Mouse (Mus musculus) lung, postnatal 14 days (tissue): ENCODE measurements around the gene Ppp1ca.

Experiments used
- DNase-seq: peaks from one replicate; pipeline ENCODE4 v3.0.0; 2021

The Ppp1ca gene

DNA sequence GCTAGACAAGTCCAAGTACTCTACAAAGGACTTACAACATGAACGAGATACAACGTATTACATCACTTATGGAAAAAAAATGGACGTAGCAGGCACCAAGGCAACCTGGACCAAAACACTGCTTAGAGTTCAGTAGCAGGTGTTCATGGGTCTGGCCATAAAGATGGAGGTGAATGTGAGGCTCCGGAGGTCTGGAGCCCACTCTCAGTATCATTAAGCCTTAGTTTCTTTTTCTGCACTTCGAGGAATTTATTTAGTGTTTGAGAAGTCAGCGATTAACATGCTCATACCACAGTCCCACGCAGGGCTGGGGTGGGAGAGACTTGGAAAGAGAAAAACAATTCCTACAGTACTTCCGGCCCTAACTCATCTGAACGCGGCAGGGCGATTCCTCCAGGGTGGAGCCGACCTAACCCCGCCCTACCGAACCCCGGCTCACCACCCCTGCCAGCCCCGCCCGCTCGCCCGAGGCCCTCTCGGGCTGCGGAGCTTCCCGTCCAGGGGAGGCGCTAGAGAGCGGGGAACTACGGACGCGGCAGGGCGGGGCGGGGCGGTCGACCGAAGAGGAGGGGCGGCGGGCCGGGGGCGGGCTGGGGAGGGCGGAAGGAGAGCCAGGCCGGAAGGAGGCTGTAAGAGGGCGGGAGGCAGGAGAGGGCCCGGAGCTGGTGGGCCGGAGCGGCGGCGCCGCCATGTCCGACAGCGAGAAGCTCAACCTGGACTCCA, at the start of gene Ppp1ca:
Ppp1ca (plus strand) TSS at position 538 of the 723 bp plus-strand sequence.
- DNase-seq, result peak; percentile 99

DNA sequence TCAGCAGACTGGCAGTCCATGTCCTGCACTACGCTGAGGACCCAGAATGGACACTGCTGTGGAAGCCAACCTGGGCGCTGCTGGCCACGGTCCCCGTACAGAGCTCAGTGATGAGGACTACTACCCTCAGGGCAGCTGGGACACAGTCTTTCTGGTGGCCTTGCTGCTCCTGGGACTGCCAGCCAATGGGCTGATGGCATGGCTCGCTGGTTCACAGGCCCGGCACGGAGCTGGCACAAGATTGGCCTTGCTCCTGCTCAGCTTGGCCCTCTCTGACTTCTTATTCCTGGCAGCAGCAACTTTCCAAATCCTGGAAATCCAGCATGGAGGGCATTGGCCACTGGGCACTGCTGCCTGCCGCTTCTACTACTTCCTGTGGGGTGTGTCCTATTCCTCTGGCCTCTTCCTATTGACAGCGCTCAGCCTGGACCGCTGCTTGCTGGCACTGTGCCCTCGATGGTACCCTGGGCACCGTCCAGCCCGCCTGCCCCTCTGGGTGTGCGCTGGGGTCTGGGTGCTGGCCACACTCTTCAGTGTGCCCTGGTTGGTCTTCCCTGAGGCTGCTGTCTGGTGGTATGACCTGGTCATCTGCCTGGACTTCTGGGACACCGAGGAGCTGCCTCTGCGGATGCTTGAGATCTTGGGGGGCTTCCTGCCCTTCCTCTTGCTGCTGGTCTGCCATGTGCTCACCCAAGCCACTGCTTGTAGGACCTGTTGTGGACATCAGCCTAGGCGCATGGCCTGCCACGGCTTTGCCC, 49.3 kb upstream of the Ppp1ca start:
- DNase-seq, result no peak

DNA sequence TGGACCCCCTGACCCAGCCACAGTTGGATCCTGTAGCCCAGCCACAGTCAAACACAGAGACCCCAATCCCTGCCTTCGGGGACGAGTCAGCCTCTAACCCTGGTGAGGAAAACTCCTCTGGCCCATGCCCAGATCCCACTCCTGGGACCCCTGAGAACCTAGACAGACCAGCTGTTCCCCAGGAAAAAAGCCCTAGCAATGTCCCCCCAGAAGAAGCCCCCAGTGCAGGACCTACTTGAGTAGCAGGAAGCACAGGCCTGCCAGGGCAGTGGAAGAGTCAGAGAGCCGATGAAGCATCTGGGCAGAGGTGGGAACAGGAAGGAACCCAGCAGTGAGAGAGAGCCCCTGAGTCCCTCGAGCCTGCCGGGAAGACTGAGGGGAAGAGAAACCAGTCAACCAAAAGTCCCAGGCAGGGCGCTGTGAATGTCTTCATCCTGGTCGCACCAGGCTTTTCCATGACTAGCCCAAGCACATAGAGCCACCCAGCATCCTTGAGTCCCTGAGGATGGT, 48.1 kb upstream of the Ppp1ca start, which contains the start of gene Cabp4:
Cabp4 (minus strand) TSS at position 275 of the 510 bp plus-strand sequence.
- DNase-seq, result no peak

DNA sequence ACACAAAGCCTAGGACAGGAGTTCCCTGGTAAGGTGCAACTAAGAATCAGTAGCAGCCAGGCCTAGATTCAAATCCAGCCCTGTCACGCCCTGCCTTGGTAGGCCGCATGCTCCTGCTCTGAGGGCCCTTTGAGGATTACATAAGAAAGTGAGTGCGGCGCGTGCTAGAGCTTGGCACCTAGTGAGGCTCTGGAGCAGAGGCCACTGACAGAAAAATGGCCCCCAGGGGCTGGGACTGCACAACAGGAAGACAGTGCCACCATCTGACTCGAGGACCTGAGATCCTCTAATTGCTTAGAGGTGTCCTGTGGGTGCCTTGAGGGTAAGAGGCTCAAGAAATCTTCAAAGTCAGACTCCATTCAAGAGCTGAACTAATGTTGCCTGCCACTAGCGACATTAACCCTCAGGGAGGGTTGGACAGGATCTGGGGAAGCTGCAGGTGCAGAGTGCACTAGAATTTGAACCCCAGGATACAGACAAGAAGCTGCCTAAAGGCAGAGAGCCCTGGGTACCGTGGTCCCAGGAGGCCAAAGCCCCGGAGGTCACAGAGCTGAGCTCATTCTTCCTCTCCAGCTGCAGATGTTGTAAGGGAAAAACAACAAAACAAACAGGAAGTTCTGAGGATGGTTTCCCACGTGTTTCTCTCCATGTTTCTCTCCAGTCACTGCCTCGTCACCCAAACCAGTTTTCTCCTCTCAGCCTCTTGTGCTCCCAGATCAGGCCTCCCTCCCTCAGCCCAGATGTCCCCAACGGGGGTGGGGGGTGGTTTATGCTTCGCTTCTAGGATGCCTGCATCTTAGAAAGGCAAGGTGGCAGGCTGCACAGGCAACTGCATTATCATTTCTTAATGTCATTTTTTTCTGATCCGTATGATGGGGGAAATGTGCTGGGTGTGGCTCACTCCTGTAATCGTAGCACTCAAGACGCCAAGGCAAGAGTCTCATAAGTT, 47.0 kb upstream of the Ppp1ca start:
- DNase-seq, result no peak

DNA sequence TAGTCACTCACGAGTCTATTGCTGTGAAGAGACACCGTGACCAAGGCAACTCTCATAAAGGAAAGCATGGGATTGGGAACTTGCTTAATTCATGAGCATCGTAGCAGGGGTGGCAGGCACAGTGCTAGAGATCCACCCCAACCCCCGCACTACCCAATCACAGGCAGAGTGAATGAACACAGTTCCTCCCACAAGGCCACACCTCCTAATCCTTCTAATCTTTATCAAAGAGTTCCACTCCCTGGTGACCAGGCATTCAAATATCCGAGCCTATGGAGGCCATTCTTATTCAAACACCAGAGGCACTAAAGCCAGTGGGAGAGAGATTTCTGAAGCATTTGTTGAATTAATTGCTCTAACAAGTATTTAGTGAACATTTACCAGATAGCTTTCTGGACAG, 45.9 kb upstream of the Ppp1ca start:
- DNase-seq, result no peak

DNA sequence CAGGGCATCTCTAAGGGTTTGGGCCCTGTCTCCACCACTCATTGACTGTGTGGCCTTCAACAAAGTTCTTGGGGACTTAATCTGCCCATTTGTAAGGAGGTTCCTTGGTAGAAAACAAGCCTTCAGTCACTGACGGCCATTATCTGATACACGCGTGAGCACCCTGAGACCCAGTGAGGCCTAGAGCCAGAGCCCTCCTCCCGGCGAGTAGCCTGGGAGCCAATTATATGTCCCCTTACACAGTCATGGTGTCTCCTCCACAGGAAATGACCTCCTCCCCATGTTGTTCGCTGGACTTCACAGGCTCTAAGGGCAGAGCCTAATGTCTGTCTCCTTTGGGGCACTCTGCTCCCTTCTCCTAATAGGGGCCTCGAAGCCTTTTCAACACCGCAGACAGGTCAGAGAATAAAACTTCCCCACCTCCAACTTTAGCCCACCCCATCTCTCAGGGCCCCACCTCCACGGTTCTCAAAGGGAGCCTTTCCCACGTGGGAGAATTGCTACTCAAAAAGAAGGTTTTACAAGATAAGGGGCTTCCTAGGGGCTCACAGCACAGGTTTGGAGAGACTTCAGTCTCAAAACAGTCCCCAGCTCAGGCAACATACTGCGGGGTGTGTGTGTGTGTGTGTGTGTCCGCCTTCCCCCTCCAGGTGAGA, 45.4 kb upstream of the Ppp1ca start:
- no peak for DNase-seq

DNA sequence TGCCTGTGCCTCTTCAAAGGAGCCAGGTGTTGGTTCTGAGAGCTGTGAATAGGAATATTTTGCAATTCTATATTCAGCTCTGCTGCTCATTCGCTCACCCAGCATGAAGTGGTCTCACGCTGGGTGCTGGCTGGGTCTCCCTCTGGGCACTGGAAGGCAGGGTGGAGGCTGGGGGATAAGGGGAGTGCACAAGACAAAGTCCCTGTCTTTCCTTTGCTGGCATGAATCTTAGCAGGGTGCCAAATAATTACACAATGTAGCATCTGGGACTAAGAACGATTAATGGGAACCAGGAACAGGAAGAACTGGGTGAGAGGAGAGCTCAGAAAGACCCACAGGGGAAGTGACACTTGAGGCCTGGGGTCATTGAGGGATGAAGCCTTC, 44.9 kb upstream of the Ppp1ca start:
- DNase-seq, result no peak

DNA sequence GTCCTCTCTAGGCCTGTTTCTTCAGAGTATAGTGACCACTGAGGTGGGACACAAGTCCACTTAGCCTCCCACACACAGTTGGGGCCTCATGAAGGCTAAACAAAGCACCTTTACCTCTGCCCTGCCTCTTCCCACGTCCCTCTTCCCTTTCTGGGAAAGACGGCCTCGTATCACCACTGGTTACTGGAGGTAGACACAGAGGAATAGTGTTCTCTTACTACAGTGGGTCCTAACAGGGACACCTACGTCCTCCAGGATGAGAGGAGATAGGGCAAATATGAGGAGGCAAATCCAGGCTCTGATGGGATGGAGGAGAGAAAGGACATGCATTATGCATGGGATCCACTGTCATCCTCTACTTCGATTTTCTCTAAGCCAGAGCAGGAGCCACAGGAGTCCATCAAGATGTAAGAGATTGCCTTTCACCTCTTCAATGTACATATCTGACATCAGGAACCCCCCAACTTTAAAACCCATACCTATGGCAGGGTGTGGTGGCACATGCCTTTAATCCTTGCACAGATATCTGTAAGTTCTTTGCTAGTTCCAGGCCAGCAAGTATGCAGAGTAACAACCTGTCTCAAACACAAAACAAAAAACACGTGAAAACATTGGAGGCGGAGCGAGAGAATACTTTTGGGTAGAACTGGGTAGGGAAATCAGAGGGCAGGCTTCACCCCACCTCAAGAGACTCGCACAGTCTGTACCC, 43.9 kb upstream of the Ppp1ca start:
- DNase-seq, result no peak

DNA sequence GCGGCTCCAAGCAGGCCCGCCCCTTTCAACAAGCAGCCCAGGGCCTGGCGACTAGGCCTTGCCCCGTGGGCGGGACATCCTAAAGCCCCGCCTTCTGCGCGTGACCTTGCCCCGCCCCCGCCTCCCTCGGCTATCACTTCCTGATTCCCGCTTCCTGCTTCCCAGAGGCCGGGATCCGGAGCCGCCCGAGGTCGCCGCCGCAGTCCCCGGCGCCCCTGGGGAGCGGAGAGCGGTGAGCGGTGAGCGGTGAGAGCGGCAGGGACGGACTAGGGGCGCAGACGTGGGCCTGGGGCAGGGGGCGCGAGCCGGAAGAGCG, 43.4 kb upstream of the Ppp1ca start, which contains the start of gene Coro1b:
Coro1b (plus strand) TSS at position 129 of the 316 bp plus-strand sequence.
- peak; percentile 98 for DNase-seq

DNA sequence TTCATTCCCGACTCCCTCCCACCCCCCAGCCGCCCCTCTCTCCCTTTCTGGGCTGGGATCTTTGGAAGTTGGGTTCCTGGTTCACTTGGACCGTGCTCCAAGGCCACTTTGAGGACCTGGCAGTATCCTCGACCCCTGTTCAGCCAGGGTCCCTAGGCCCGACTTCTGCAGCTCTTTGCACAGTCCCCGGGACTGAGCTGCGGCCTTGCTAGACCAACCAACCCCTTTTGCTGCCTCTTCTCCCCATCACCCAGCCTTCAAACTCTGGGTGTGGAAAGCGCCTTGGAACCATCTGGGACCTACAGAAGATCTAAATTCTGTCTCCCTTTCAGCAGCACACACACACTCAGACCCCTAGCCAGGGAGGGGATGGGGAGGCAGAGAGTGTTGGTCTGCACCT, 43.0 kb upstream of the Ppp1ca start:
- no peak for DNase-seq

DNA sequence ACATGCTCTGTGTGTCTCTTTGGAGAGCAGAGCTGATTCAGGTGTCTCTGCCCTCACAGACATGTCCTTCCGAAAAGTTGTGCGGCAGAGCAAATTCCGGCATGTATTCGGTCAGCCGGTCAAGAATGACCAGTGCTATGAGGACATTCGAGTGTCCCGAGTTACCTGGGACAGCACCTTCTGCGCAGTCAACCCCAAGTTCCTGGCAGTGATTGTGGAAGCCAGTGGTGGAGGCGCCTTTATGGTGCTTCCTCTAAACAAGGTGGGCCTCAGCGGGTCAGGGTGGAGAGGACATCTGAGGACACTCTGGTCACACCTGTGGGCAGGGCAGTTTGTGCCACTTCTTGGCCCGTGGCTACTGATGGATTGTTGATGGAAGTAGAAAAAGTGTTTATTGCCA, 42.6 kb upstream of the Ppp1ca start:
- no peak for DNase-seq

DNA sequence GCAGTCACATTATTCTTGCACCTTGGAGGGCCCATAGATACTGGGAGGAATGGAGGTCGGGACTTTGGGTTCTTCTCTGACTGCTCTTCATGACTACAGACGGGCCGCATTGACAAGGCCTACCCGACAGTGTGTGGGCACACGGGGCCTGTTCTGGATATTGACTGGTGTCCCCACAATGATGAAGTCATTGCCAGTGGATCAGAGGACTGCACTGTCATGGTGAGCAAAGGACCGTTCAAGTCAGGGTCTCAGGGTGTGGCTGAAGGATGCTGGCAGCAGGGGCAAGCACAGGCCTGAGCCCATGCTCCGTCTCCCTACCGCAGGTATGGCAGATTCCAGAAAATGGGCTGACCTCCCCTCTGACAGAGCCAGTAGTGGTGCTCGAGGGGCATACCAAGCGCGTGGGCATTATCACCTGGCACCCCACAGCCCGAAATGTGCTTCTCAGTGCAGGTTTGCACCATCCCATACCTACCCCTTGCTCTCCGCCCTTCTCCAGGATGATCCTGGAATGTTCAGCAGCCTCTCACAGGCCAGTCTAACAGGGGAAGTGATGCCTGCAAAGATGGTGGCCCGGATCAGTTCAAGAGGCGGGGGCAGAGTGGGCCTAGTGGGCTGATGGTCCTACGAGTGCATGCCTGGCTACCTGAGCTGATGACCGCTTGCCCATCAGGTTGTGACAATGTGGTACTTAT, 42.0 kb upstream of the Ppp1ca start:
- no peak for DNase-seq

DNA sequence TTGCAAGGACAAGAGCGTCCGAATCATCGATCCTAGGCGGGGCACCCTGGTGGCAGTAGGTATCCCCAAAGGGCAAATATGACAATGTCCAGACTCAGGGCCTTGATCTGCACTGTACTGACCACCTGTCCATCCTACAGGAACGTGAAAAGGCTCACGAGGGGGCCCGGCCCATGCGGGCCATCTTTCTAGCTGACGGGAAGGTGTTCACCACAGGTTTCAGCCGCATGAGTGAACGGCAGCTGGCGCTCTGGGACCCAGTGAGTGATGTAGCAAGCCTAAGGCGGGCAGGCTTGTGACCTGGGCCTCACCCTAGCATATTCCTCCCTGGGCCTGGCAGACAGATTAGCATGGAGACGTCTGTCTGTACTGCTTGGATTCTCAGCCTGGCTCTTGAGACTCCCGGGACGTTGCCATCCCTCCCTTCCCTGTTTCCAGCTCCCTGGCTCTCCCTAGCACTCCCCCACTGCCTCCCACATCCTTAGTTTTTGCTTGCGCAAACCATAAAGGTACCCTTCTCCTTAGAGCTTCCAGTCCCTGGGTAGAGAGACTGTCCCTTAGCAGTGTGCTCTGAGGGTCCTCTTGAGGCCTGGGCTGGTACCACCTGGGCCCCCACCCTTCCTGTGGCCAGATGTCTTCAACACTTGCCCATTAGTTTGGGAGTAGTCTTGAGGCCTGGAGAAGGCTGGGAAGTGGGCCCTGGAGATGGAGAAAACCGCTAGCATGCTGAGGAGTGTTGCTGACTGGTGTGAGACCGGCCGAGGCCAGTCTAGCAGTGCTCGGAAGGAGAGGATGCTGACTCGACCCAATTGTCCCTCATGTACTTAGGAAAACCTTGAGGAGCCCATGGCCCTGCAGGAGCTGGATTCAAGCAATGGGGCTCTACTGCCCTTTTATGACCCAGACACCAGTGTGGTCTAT, 41.0 kb upstream of the Ppp1ca start:
- DNase-seq, result no peak

DNA sequence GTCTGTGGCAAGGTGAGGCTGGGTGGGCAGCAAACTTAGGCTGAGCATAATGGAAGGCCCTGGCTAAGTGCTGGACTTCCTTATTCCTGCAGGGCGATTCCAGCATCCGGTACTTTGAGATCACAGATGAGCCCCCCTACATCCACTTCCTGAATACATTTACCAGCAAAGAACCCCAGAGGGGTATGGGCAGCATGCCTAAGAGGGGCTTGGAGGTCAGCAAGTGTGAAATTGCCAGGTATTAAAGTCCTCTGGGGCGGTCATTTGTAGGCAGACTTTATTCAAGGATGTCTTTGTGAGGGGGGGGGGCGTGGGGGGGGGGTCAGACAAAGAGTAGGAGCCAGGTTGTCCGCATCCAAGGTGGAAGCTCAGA, 40.4 kb upstream of the Ppp1ca start:
- no peak for DNase-seq

DNA sequence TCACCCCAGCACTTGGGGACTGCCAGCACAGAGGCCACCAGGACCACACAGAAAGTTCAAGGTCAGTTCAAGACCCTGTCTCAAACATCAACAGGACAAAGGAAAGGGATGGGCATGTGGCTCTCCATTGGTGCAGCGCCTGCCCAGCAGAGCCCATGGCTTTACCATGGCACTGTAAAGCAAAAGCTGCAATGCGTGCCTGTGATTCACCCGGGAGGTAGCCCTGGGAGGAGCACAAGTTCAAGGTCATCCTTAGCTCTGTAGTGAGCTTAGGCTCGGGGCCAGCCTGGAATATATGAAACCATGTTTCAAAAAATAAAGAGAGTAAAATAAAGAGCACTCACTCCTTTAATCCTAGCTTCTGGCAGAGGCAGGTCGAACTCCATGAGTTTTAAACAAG, 40.0 kb upstream of the Ppp1ca start:
- no peak for DNase-seq

DNA sequence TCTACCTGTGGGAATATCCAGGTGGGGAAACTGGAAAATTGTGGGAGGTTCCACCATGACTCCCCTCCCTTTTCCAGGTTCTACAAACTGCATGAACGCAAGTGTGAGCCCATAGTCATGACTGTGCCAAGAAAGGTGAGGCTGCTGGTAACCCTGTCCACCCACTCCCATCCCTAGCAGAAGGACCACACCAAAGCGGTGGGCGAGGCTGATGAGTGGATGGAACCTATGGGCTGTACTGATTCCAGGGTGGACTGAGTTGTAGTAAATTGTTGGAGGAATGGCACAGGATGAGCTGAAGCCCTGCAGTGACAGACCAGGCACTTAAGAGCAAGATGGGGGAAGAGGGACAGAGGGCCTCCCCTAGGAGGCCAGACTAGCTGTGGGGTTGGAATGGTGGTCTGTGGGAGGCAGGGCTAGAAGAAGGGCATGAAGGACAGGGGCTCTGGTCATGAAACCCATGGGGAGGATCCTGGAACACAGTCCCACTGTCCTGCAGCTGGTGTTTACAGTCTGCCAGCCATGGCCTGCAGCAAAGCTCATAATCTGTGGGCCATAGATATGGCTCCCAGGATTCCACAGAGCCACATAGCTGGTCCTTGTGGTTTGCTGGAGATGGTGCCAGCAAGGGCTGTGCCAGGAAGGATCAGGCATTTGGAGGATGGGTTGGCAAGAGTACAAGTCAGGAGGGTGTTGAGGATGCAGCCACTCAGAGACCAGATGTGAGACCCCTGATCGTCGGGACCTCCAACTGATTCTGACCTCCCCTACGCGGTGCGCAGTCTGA, 39.2 kb upstream of the Ppp1ca start:
- no peak for DNase-seq

DNA sequence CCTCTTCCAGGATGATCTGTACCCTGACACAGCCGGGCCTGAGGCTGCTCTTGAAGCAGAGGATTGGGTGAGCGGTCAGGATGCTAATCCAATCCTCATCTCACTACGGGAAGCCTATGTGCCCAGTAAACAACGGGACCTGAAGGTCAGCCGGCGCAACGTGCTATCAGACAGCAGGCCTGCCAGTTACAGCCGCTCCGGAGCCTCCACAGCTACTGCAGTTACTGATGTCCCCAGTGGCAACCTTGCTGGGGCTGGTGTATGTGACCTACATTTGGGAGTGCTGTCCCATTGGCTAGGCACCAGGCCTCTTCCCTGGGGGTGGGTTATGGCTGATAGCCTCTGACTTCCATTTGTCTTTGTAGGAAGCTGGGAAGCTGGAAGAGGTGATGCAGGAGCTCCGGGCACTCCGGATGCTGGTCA, 38.6 kb upstream of the Ppp1ca start, which contains the start of gene Ptprcap:
Ptprcap (plus strand) TSS at position 373 of the 423 bp plus-strand sequence.
- no peak for DNase-seq

DNA sequence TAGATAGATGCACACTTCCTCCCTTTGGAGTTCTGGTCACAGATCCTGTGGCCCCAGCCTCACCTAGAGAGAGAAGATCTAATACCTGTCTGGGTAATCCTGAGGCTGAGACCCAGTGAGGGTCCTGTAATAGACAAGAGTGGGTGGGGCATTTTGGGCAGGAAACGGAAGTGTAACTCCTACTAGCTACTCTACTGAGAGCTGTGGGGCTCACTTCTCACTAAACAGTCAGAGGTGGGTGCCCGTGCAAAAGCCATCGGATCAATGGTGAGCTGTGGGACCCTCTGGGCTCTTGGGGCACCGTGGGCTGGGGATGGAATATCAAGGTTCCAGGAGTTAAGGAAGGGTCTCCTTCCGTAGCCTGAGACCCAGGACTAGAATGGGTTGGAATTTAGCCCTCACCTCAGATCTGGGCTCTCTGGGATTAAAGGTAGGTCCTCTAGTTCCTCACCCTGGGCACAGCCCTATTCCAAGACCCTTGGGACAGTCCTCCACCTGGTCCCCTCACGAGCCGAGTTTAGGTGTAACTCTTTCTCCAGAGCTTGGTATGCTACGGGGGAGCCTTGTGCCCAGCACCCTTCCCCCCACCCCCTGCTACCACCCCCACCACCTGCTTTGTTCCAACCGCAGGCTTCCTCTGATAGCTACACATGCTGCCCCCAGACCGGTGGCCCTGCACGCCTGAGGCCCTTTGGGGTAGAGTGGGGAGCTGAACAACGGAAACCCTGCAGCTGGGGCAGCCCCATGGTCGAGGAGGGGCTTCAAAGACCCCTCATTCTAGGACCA, 37.2 kb upstream of the Ppp1ca start:
- no peak for DNase-seq
